Mouse (Mus musculus) spleen, postnatal 36 days (tissue): ENCODE measurements around the gene Shank1.

Source experiments
- DNase-seq, 2 experiments: peaks; one replicate each; pipeline ENCODE4 v3.0.0; 2022; ENCODE audit warnings: low spot score in 2 of 2, mixed read lengths in 1 of 2

Shank1 gene

DNA sequence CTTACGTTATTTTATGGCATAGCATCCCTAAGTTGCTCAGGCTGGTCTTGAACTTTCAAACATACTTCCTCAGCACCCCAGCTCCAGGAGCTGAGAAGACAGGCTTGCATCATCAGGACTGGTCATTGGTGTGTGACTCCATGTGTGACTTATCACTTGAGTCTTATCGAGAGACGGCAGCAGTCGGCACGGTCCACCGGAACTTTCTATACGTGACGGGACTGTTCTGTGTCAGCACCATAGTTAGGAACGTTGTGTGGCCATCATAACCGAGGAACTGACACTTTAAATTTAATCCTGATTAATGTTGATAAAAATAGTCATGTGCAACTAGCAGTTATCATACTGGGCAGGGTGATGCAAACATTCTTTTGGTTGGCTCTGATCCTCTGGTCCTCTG is 31.1 kb downstream of the Shank1 start:
- DNase-seq, result no peak

DNA sequence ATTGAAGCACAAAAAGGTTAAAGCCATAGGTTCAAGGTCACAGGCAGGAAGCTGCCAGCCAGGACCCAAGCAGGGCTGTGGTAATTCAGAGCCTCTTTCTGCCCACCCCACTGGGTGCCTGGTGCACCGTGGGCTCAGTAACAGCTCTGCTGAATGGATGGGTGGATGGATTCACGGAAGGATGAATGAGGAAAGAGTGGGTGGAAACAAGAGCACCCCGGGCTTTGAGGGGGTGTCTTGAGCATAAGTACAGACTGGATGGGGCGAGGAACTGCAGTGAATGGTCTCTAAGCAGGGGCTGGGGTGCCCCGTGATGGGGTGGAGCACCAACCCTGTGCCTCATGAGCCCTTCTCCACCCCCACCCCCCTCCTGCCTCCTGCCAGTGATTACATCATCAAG is 31.7 kb downstream of the Shank1 start:
- no peak for DNase-seq

DNA sequence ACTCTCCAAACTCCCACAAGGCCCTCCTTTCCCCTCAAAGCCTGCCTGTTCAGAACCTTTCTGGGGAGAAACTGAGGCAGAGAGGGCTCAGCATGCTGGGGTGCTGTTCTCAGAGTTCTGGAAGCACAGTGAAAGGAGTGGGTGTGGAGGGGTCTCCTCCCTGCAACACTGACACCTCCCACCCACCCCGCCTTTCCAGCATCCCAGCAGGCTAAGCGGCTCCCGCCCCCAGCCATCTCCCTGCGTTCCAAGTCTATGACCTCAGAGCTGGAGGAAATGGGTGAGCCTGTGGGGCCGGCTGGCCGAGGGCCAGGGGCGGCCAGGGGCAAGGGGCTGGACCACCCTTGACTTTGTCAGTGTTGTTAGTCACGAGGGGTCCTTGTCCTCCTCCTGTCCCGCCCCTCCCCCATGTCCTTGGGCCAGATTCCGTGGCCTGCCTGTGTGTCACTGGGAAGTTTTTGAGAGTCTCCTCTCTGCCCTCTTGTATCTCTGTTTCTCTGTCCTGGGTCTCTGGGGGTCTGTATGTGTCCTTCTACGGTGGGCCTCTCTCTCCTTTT is 33.5 kb downstream of the Shank1 start:
- no peak for DNase-seq

- peak; percentile 59 to 63 for DNase-seq
Measured at GRCm38 (mm10) chr7:44344622-44345021, 34.6 kb downstream of the Shank1 start.

DNA sequence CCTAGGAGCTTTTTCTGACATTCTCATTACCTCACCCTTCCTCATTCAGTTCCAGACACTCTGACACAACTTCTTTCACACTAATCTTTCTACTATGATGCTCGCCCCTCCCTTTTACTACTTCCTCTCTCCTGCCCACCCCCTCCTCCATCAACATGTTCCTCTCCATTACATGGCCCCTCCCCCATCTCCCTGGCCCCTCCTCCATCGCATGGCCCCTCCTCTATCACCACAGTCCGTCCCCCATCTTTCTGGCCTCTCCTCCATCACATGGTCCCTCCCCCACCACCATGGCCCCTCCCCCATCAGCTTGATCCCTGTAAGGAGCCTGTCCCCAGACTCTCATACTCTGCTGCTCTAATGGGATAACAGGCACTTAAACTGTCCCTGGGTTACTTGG is 39.0 kb downstream of the Shank1 start:
- no peak for DNase-seq

- DNase-seq, result peak; percentile 63 to 76
Measured at GRCm38 (mm10) chr7:44350957-44351711, 41.1 kb downstream of the Shank1 start.

DNA sequence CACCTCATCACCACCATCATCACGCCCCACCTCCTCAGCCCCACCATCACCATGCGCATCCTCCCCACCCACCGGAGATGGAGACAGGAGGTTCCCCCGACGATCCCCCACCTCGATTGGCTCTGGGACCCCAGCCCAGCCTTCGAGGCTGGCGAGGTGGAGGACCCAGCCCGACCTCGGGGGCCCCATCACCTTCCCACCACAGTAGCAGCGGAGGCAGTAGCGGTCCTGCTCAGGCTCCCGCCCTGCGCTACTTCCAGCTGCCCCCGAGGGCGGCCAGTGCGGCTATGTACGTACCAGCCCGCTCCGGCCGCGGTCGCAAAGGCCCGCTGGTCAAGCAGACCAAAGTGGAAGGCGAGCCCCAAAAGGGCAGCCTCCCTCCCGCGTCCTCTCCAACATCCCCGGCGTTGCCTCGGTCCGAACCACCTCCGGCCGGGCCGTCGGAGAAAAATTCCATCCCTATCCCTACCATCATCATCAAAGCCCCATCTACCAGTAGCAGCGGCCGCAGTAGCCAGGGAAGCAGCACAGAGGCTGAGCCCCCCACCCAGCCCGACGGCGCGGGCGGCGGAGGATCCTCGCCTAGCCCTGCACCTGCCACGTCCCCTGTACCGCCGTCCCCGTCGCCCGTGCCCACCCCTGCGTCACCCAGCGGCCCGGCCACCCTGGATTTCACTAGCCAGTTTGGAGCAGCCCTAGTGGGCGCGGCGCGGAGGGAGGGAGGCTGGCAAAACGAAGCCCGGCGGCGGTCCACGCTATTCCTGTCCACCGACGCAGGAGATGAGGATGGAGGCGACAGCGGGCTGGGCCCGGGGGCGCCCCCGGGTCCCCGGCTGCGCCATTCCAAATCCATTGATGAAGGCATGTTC is 42.1 kb downstream of the Shank1 start:
- DNase-seq, result no peak

GRCm38 (mm10) chr7:44352750-44353600 is 42.9 kb downstream of the Shank1 start:
- DNase-seq, result no peak

DNA sequence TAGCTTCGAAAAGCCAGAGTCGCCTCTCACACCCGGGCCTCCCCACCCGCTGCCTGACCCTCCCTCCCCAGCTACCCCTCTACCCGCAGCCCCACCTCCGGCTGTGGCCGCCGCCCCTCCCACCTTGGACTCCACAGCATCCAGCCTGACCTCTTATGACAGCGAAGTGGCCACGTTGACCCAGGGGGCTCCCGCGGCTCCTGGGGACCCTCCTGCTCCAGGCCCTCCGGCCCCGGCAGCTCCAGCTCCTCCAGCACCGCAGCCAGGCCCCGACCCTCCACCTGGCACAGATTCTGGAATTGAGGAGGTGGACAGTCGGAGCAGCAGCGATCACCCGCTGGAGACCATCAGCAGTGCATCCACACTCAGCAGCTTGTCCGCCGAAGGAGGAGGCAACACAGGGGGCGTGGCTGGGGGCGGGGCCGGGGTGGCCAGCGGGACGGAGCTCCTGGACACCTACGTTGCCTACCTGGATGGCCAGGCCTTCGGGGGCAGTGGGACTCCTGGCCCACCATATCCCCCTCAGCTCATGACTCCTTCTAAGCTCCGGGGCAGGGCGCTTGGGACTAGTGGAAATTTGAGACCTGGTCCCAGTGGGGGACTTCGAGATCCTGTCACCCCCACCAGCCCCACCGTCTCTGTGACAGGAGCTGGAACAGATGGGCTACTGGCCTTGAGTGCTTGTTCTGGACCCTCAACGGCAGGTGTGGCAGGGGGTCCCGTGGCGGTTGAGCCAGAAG is 43.7 kb downstream of the Shank1 start:
- DNase-seq, result no peak

GRCm38 (mm10) chr7:44355411-44355810 is 45.4 kb downstream of the Shank1 start:
- no peak for DNase-seq

DNA sequence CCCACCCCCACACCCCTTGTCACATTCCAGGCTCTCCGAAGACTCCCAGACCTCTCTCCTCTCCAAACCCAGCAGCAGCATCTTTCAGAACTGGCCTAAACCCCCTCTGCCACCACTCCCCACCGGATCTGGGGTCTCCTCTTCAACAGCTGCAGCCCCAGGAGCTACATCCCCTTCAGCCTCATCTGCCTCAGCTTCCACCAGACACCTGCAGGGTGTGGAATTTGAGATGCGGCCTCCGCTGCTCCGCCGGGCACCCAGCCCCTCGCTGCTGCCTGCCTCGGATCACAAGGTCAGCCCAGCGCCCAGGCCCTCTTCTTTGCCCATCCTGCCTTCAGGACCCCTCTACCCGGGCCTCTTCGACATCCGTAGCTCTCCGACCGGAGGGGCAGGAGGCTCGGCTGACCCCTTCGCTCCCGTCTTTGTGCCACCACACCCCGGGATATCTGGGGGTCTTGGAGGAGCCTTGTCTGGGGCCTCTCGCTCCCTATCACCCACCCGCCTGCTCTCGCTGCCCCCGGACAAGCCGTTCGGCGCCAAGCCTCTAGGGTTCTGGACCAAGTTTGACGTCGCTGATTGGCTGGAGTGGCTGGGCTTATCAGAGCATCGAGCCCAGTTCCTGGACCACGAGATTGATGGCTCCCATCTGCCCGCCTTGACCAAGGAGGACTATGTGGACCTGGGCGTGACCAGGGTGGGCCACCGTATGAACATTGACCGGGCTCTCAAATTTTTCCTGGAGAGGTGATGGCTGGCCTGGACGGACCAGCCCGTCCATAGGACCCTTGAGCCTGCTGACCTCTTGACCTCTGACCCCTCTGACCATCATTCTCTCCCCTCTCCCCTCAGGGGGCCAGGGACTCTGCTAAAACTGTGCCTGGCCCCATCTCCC is 46.8 kb downstream of the Shank1 start:
- no peak for DNase-seq

DNA sequence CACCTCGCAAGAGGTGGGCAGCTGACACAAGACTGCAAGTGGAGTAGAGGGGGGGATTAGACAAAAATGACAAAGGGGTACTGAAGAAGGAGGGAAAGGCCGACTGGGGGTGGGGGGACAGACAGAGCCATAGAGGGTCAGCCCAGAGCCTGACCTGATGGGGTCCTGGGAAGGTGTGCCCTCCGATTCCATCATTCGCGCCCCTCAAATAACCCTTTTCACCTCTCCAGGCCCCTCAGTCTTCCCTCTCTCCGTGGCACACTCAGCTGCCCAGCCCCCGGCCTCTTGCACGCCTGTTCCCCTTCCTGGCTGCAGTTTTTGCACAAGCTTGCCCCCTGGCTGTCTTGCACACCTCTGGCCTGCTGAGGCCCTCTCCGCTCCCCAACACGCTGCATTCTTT is 47.5 kb downstream of the Shank1 start:
- DNase-seq, result no peak

- DNase-seq, result no peak
Measured at GRCm38 (mm10) chr7:44358012-44358411, 48.0 kb downstream of the Shank1 start.

DNA sequence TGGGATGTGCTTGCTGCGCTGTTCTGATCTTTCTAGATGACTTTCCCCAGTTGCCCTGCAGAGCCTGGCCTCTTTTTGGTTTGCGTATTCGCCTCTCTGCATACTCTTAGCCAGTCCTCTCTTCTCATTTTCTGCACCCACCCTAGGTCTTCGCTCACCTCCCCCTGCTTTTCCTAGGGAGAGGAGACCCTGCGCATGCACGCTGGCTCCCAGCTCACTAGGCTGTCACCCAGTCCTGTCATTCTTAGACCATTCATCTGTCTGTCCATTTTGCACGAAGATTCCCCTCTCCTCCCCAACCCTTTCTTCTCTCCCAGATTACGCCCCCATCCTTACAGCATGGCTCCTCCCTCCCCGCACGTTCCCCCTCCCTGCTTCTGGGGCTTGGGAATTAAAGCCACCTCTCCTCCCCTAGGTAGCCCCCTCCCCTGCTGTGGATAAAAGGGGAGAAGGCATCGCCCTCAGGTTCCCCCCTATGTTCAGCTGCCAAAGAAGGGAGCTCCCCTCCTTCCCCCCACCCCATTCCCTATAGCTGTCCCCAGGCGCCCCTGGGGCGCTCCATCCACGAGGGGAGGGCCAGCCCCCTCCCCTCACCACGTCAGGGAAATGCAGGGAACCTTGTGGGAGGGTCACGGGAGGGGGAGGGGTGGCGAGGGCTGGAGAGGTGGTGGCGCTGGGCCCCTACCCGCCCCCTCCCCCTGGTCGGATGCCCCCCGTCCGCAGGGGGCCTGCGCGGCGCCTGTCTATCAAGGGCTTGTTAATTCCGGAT is 49.0 kb downstream of the Shank1 start:
- DNase-seq, result no peak

DNA sequence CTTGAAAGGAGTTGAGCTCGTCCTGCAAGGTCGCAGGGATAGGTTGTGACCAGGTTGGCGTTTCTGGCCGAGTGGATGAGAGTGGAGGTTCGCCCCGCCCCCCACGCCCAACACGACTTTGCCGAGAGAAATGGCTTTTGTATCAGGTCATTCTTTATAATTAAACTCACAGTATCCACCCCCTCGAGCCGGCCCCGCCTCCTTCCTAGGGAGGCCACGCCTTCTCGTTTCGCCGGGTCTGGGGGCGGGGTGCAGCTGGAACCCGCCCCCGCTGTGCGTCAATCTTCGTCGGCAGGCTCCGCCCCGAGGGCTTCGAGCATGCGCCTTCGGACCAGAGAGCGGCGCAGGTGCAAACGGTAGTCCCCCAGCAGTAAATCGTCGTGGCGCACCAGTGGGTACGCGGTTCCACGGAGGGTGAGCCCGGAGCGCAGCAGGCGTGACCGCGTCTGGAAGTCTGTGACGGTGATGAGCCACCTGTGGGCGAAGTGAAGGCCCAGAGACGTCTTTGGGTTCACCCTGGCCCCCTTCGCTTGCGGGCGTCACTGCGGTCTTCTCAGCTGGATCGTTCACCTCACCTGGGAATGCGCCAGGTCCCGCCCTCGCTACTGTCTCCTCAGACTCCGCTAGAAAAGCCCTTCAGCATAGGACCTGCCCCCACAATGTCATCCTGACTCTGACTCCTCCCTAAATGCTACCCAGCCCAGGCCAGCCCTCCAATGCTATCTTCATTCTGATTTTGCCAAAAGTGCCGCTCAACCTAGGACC is 50.0 kb downstream of the Shank1 start:
- DNase-seq, result peak; percentile 89

DNA sequence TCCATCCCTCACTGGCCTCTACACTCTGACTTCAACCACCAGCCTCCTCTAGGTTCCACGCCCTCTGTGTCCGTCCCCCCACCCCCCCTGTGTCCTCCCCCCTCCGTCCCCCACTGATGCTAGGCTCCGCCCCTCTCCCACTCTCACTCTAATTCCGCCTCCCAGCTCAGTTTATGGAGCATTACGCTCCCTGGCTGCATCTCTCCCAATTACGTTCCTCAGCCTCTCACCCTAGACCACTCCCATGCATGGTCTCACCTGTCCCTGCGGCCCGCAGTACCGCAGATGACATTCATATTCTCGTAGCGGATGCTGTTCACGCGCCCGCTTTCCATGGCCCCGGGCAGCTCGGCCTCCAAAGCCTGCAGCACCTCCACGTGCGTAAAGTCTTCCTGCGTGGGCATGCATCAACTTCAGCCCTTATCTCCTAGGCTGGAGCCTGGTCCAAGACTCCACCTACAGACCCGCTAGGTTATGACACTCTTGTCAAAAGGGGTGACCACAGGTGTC is 50.8 kb downstream of the Shank1 start:
- no peak for DNase-seq

- no peak for DNase-seq
Measured at GRCm38 (mm10) chr7:44372678-44373077, 62.6 kb downstream of the Shank1 start.

GRCm38 (mm10) chr7:44373460-44373859 is 63.4 kb downstream of the Shank1 start:
- DNase-seq, result no peak
